ENCODE assay signal across 9 mouse cellular contexts in genomic region chr6:87706246-87706645, GRCm38 (mm10). TPM values are rescaled to one million over a fixed set of nuclear protein-coding genes. Genes with fewer than 3 reads are reported as not detected.
A peak's percentile ranks its signal among the peaks of the same experiment; 100 is the strongest.
DNase-seq lines count a peak whose midpoint lies in the region; ATAC-seq and TF ChIP-seq lines count a peak whose summit lies in the region.
"Had no signal": no experiment of that assay in that cellular context is flagged by ENCODE, and none has a peak within 500 bp of the region (broad histone marks: within the 10 kb centered on the region; RNA-seq: fewer than 3 reads in every experiment).

No protein-coding gene starts in this region.

- TF ChIP-seq CTCF in gastrocnemius, adult 2 months (IDR thresholded peaks at IDR 0.05): peak; percentile 61

- intact Hi-C loops in gastrocnemius, adult 2 months (cut with DNase I): no loop called here
- intact Hi-C loops in gastrocnemius, postnatal 36 days (cut with DNase I): no loop called here

- no peaks in the 10 kb centered on the region for H3K36me3 ChIP-seq in midbrain, embryonic 11.5 days (ENCODE audit: control insufficient read depth, insufficient read depth, low read length)
- no peaks in the 10 kb centered on the region for H3K36me3 ChIP-seq in midbrain, embryonic 13.5 days

- no peak overlapping the region for H3K9ac ChIP-seq in midbrain, embryonic 11.5 days (ENCODE audit: low read length)
- H3K9ac ChIP-seq in midbrain, embryonic 13.5 days (replicated peaks): no peak overlapping the region

- H3K9me3 ChIP-seq in midbrain, embryonic 11.5 days (ENCODE audit: control insufficient read depth, low read length): no peaks in the 10 kb centered on the region
- H3K9me3 ChIP-seq in midbrain, embryonic 13.5 days: no peaks in the 10 kb centered on the region

- no peak overlapping the region for H3K27ac ChIP-seq in gastrocnemius, adult 2 months
- no peak overlapping the region for H3K27ac ChIP-seq in midbrain, embryonic 11.5 days (ENCODE audit: low read depth, low read length)
- H3K27ac ChIP-seq in midbrain, embryonic 13.5 days: no peak overlapping the region

- no peaks in the 10 kb centered on the region for H3K27me3 ChIP-seq in midbrain, embryonic 11.5 days (ENCODE audit: control insufficient read depth, insufficient read depth, low read length)
- H3K27me3 ChIP-seq in midbrain, embryonic 13.5 days: no peaks in the 10 kb centered on the region

- H3K4me3 ChIP-seq in gastrocnemius, adult 2 months: no peak overlapping the region
- H3K4me3 ChIP-seq in midbrain, embryonic 11.5 days (ENCODE audit: low read depth, low read length): no peak overlapping the region
- no peak overlapping the region for H3K4me3 ChIP-seq in midbrain, embryonic 13.5 days (replicated peaks)

- ATAC-seq in midbrain, embryonic 11.5 days (ENCODE audit: low FRiP score): no peak
- ATAC-seq in midbrain, embryonic 13.5 days: no peak
- no peak for ATAC-seq in megakaryocyte, adult 5-6 weeks (ENCODE audit: poor library complexity, severe bottlenecking)

- 46% methylated on average over 3 of the region's 3 CpGs for WGBS in midbrain, embryonic 11.5 days
- WGBS in midbrain, embryonic 13.5 days: 45% methylated on average over 3 of the region's 3 CpGs

- no peaks in the 10 kb centered on the region for H3K4me1 ChIP-seq in midbrain, embryonic 11.5 days (ENCODE audit: control insufficient read depth, insufficient read depth, low read length)
- no peaks in the 10 kb centered on the region for H3K4me1 ChIP-seq in midbrain, embryonic 13.5 days (replicated peaks)

- no peak for DNase-seq in gastrocnemius, adult 2 months
- no peak for DNase-seq in gastrocnemius, postnatal 36 days
- DNase-seq in midbrain, embryonic 11.5 days (ENCODE audit: low spot score, missing footprints): peak; percentile 86
- peak; percentile 39 for DNase-seq in c-Kit-positive CD71-negative TER-119-negative erythroid progenitor cells, embryonic 14.5 days (ENCODE audit: low read depth)
- peak; percentile 40 for DNase-seq in naive thymus-derived CD4-positive, alpha-beta T cell, adult 2 months (ENCODE audit: low read depth)
- DNase-seq in layer of hippocampus, adult 9-10 months (ENCODE audit: low spot score): no peak
- DNase-seq: adrenal gland, postnatal 25 days had no signal

- H3K4me2 ChIP-seq in midbrain, embryonic 11.5 days: no peak overlapping the region
- H3K4me2 ChIP-seq in midbrain, embryonic 13.5 days (replicated peaks): no peak overlapping the region

RNA-seq across cellular contexts. Expression of gene Efcc1, which starts 24.4 kb away (rescaled TPM):
- total RNA-seq in gastrocnemius, adult 2 months (2021): under 1 TPM; 0.70 to 0.82 TPM
- under 1 TPM; 0.81 to 0.84 TPM for total RNA-seq in gastrocnemius, postnatal 36 days (2021)
- polyA plus RNA-seq in midbrain, embryonic 11.5 days (2014; fragmentation: Nextera tagmentation; extraction: Ambion mirVana): 6.1 and 6.4 TPM in 2 replicates
- 3.2 and 4.2 TPM in 2 replicates for polyA plus RNA-seq in midbrain, embryonic 13.5 days (2015; fragmentation: Nextera tagmentation; extraction: Ambion mirVana)
- total RNA-seq in megakaryocyte, adult 5-6 weeks (2015): 0.39 TPM in 1 of 2 replicates, not detected in the other
- total RNA-seq in megakaryocyte, adult 5-6 weeks (2017): not detected in 2 replicates

RNA-seq across cellular contexts. Expression of gene Aplf, which starts 34.3 kb away (rescaled TPM):
- 1 to 10 TPM; 2.0 to 2.7 TPM for total RNA-seq in gastrocnemius, adult 2 months (2021)
- 1 to 10 TPM; 2.8 to 3.4 TPM for total RNA-seq in gastrocnemius, postnatal 36 days (2021)
- 14.8 and 15.9 TPM in 2 replicates for polyA plus RNA-seq in midbrain, embryonic 11.5 days (2014; fragmentation: Nextera tagmentation; extraction: Ambion mirVana)
- polyA plus RNA-seq in midbrain, embryonic 13.5 days (2015; fragmentation: Nextera tagmentation; extraction: Ambion mirVana): 8.9 and 10.7 TPM in 2 replicates
- total RNA-seq in megakaryocyte, adult 5-6 weeks (2015): 8.1 and 8.7 TPM in 2 replicates
- 14.6 and 17.0 TPM in 2 replicates for total RNA-seq in megakaryocyte, adult 5-6 weeks (2017)

Comparison
In these comparisons a context has a peak if more than half of its experiments do, and no peak if none do; other contexts are left out.
1. DNase-seq: peak in midbrain, embryonic 11.5 days (single experiment), c-Kit-positive CD71-negative TER-119-negative erythroid progenitor cells, embryonic 14.5 days (single experiment) and naive thymus-derived CD4-positive, alpha-beta T cell, adult 2 months (single experiment); none in gastrocnemius, adult 2 months (single experiment), gastrocnemius, postnatal 36 days (0 of 2) and layer of hippocampus, adult 9-10 months (single experiment).